Mouse (Mus musculus) lung, adult 2 months (tissue): ENCODE data around the gene Tmem116.
A peak's percentile ranks its signal among the peaks of the same experiment; 100 is the strongest.

Source experiments
- CTCF ChIP-seq: fragments of 200-500 bp; IDR thresholded peaks from 2 replicates; pipeline ENCODE4 v1.5.1; 2011; ENCODE audit warnings: mild to moderate bottlenecking, low read length, control low read depth; ENCODE audit not compliant: insufficient read depth
- POLR2A ChIP-seq: fragments of 200-500 bp; IDR thresholded peaks from 2 replicates; pipeline ENCODE4 v1.6.1; 2011; ENCODE audit warnings: low read depth, mild to moderate bottlenecking, control low read depth, low read length, borderline replicate concordance; ENCODE audit errors: extremely low read depth

GRCm38 (mm10) chr5:121462967-121463366 is 11.3 kb downstream of the Tmem116 start:
- TF ChIP-seq POLR2A, result peak; percentile 56; the same call in 1 of the 2 replicates
- TF ChIP-seq CTCF, result no peak
